Mouse (Mus musculus) T-cell, adult 2 months (primary cell): ENCODE data around the gene Creld2.

Experiments
- DNase-seq: peaks from one replicate; pipeline ENCODE4 v3.0.0; 2022; ENCODE audit warnings: low spot score

The Creld2 gene

DNA sequence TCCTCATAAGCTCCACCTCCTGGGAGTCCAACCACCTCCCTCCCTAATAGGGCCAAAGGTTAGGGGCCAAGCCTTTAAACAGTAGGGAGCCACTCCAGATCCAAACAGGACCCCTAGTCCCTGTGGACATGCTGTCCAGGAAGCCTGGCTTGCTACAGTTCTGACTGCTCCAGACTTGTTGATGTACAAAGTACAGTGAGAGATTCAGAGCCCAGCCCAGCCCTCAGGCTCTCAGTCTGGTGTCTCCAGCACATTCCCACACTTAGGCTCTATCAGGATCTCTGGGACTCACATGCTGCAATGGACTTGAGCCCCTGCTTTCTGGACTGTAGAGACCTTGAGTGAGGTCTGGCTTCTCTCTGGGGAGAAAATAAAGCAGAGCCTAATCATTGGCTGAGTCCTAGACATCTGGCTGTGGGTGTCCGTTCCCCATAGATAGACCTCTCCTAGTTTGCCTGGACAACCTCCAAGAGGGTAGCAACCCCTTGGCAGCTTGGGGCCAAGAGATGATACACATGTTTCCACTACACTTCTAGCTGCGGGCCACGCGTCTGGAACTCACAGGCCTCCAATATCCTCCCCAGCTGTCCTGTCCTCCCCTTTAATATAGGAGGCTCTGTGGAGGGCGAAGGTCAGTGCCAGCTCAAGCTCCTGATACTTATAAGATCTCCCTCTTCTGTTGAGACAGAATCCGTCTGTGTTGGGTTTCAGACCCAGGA, 48.7 kb downstream of the Creld2 start:
- DNase-seq = no peak

DNA sequence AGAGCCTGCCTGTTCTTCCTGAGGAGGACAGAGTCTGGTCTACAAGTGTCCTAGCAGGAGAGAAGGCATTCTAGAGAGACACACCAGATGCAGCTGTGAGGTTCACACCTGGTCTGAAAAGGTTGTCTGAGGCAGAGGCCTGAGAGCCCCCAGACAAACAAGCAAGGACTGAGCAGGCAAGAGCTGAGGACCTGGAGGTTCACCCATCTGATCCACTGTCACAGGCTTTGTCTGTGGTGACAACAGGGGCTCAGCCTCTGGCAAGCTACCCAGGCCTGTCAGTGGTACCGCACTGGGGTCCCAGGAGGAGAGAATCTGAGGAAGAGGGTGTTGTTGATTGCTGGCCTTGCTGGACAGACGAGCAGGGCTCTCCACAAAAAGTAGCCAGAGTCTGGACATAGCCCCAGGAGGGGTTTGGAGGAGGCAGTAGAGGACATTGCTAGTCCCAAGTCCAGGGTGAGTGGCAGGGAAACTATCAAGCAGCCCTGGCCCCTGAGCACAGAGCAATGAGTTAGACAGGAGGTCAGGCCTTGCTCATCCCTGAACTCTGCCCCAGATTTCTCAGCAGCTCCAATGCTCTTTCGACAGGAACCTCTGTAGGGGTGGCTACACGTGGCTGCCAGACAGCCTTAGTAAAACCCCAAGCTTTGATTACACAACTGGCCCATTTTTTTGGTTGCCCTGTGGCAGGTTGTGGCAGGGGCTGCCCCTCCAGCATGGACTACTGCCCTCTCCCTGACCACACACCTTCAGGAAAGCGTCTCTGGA, 51.2 kb downstream of the Creld2 start:
- DNase-seq = no peak

DNA sequence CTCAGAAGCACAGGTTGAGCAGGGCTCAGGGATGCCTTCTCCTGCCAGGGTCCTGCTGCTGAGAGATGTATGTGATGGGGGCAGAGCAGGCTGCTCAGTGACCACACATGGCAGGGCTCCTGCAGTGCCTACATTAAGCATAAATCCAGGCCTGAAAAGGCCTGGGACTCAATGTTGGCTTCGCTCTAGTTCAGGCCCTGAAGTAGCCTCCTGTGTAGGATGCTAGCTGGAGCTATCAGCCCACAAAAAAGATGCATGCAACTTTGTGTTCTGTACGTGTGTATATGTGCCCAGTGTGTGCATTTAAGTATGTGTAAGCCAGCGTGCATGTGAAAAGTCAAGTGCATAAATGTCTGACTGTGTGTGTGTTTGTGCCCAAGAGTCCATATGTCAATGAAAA, 54.6 kb downstream of the Creld2 start:
- DNase-seq = no peak

DNA sequence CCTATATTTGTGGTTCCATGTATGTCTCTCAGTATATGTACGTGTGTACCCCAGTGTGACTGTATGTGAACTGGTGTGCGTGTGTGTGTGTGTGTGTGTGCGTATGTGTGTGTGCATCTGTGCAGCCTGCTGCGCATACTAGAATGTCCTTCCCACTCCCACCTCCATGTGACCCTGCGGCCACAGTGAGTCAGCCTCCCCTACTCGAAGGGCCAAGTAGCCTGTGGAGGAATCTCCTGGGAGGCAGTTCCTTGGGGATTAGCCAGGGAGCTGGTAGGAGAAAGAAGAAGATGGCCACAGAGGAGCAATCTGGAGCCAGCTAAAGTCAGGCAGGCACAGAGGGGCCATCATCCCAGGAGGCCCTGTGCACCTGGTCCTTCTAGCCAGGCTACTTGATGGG, 55.0 kb downstream of the Creld2 start:
- DNase-seq = no peak

DNA sequence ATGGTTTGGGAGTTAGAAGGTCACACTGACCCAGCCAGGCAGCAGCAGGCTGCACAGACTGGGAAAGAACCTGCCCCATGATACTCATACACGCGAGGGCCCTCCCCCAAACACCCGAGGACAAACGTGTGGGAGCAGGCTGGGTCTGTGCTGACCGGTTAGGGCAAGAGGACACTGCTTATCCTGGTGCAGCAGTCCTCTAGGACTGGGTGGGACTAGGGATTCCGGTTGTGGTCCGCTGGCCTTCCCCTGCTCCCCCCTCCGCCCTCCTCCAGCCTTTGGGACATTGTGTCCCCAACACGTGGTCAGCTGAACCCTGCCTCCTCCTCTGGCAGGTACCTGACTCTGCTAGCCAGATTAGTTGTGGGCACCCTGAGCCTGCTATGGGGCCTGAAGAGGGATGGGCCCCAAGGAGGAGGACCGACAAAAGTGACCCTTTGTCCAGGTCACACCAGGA, 56.2 kb downstream of the Creld2 start:
- no peak for DNase-seq
